9 mouse cellular contexts compared by ENCODE assay signal in genomic region chr10:69185431-69185830, GRCm38 (mm10). TPM values are rescaled to one million over a fixed set of nuclear protein-coding genes. Genes with fewer than 3 reads are reported as not detected.
A peak's percentile ranks its signal among the peaks of the same experiment; 100 is the strongest.
DNase-seq lines count a peak whose midpoint lies in the region; ATAC-seq and TF ChIP-seq lines count a peak whose summit lies in the region.
"Had no signal": no experiment of that assay in that cellular context is flagged by ENCODE, and none has a peak within 500 bp of the region (broad histone marks: within the 10 kb centered on the region; RNA-seq: fewer than 3 reads in every experiment).

No protein-coding gene starts in this region.

- H3K36me3 ChIP-seq in kidney, embryonic 15.5 days, result no peaks in the 10 kb centered on the region
- H3K36me3 ChIP-seq in limb, embryonic 14.5 days (ENCODE audit: control insufficient read depth, insufficient read depth, low read length), result no peaks in the 10 kb centered on the region

- H3K9ac ChIP-seq in kidney, embryonic 15.5 days, result no peak overlapping the region
- H3K9ac ChIP-seq in limb, embryonic 14.5 days (ENCODE audit: low read depth, low read length, severe bottlenecking), result no peak overlapping the region
- H3K9ac ChIP-seq: liver, embryonic 14.5 days had no signal

- H3K9me3 ChIP-seq in kidney, embryonic 15.5 days (replicated peaks), result no peaks in the 10 kb centered on the region
- H3K9me3 ChIP-seq in limb, embryonic 14.5 days (ENCODE audit: control insufficient read depth, low read length), result no peaks in the 10 kb centered on the region

- no peak for ATAC-seq in kidney, embryonic 15.5 days (replicated peaks; ENCODE audit: low FRiP score)
- no peak for ATAC-seq in limb, embryonic 14.5 days (ENCODE audit: low FRiP score, low read depth)
- ATAC-seq in megakaryocyte-erythroid progenitor cell, adult 5-6 weeks (replicated peaks; ENCODE audit: low FRiP score, low TSS enrichment, poor library complexity, severe bottlenecking), result no peak

- H3K27ac ChIP-seq in kidney, embryonic 15.5 days, result peak overlapping the region; percentile 84
- peak overlapping the region; percentile 63; the same call in 1 of the 2 replicates for H3K27ac ChIP-seq in limb, embryonic 14.5 days (replicated peaks; ENCODE audit: low read depth, low read length)
- H3K27ac ChIP-seq: liver, embryonic 14.5 days had no signal

- intact Hi-C loops in gastrocnemius, postnatal 14 days (cut with DNase I; ENCODE audit: low total_unique reads), result loop anchor here (5.0 kb wide), 1 partner anchor 122 kb away; no protein-coding TSS in a partner anchor
- intact Hi-C loops in left cerebral cortex, postnatal 10 days (cut with DNase I), result loop anchor here (5.0 kb wide), 1 partner anchor 122 kb away; no protein-coding TSS in a partner anchor
- intact Hi-C loops in left cerebral cortex, postnatal 25 days (cut with DNase I), result no loop called here

- no peaks in the 10 kb centered on the region for H3K4me1 ChIP-seq in kidney, embryonic 15.5 days
- H3K4me1 ChIP-seq in limb, embryonic 14.5 days (ENCODE audit: control insufficient read depth, insufficient read depth, low read length), result peaks cover 6% of the 10 kb centered on the region; the same call in 1 of the 2 replicates

- H3K4me2 ChIP-seq in kidney, embryonic 15.5 days, result peak overlapping the region; percentile 55
- H3K4me2 ChIP-seq in limb, embryonic 14.5 days (replicated peaks; ENCODE audit: low read depth, low read length, severe bottlenecking), result peak overlapping the region; percentile 42

- DNase-seq in kidney, postnatal 25 days, result no peak
- DNase-seq in NIH3T3 (ENCODE audit: low read depth), result peak; percentile 85
- peak; percentile 59 for DNase-seq in gastrocnemius, postnatal 14 days
- DNase-seq in limb, embryonic 14.5 days (ENCODE audit: low spot score), result peak; percentile 31
- no peak for DNase-seq in left cerebral cortex, postnatal 10 days (ENCODE audit: extremely low spot score in 1 of 2, low spot score in 2 of 2)
- DNase-seq in left cerebral cortex, postnatal 25 days (ENCODE audit: low spot score in 2 of 2), result no peak

- TF ChIP-seq POLR2A in limb, embryonic 14.5 days (IDR thresholded peaks at IDR 0.05; ENCODE audit: borderline replicate concordance, extremely low read depth, insufficient read depth, insufficient read length), result no peak

- WGBS in kidney, embryonic 15.5 days, result 70% methylated on average over 4 of the region's 4 CpGs
- 55% methylated on average over 4 of the region's 4 CpGs for WGBS in limb, embryonic 14.5 days

- H3K27me3 ChIP-seq in kidney, embryonic 15.5 days, result no peaks in the 10 kb centered on the region
- no peaks in the 10 kb centered on the region for H3K27me3 ChIP-seq in limb, embryonic 14.5 days (ENCODE audit: control insufficient read depth, insufficient read depth, low read length)

- H3K4me3 ChIP-seq in kidney, embryonic 15.5 days (replicated peaks), result no peak overlapping the region
- no peak overlapping the region for H3K4me3 ChIP-seq in limb, embryonic 14.5 days (replicated peaks; ENCODE audit: low read length)

RNA-seq across cellular contexts. Expression of gene A930033H14Rik, which starts 27.5 kb away (rescaled TPM):
- 2.0 and 2.2 TPM in 2 replicates for polyA plus RNA-seq in kidney, embryonic 15.5 days (2015; fragmentation: Nextera tagmentation; extraction: Ambion mirVana)
- 1 to 10 TPM; 2.9 to 3.4 TPM for total RNA-seq in gastrocnemius, postnatal 14 days (2021)
- polyA plus RNA-seq in limb, embryonic 14.5 days (2012; rRNA removed), result 2.9 and 4.2 TPM in 2 replicates
- polyA plus RNA-seq in limb, embryonic 14.5 days (2014; fragmentation: Nextera tagmentation; extraction: Ambion mirVana), result 3.1 and 3.2 TPM in 2 replicates
- 1 to 10 TPM; 4.4 to 5.4 TPM for total RNA-seq in left cerebral cortex, postnatal 10 days (2021)
- total RNA-seq in megakaryocyte-erythroid progenitor cell, adult 5-6 weeks (2014; fragmentation: Nextera tagmentation), result 0.46 TPM in 1 of 2 replicates, not detected in the other
- 0.08 and 0.42 TPM in 2 replicates for total RNA-seq in megakaryocyte-erythroid progenitor cell, adult 5-6 weeks (2017)
- total RNA-seq in left cerebral cortex, postnatal 25 days (2021), result 1 to 10 TPM; 3.6 to 4.0 TPM

RNA-seq across cellular contexts. Expression of gene Rhobtb1, which starts 34.2 kb away (rescaled TPM):
- 21.8 and 24.9 TPM in 2 replicates for polyA plus RNA-seq in kidney, embryonic 15.5 days (2015; fragmentation: Nextera tagmentation; extraction: Ambion mirVana)
- total RNA-seq in gastrocnemius, postnatal 14 days (2021), result 10 to 100 TPM in 1 of 2 experiments, 1 to 10 TPM in 1; 8.8 to 11.4 TPM
- polyA plus RNA-seq in limb, embryonic 14.5 days (2012; rRNA removed), result 17.5 and 18.1 TPM in 2 replicates
- polyA plus RNA-seq in limb, embryonic 14.5 days (2014; fragmentation: Nextera tagmentation; extraction: Ambion mirVana), result 35.0 and 38.6 TPM in 2 replicates
- 10 to 100 TPM; 10.0 to 14.4 TPM for total RNA-seq in left cerebral cortex, postnatal 10 days (2021)
- 0.87 TPM in 1 of 2 replicates, not detected in the other for total RNA-seq in megakaryocyte-erythroid progenitor cell, adult 5-6 weeks (2014; fragmentation: Nextera tagmentation)
- 0.30 and 4.1 TPM in 2 replicates for total RNA-seq in megakaryocyte-erythroid progenitor cell, adult 5-6 weeks (2017)
- total RNA-seq in left cerebral cortex, postnatal 25 days (2021), result 1 to 10 TPM; 6.3 to 6.7 TPM

Comparison
In these comparisons a context has a peak if more than half of its experiments do, and no peak if none do; other contexts are left out.
1. DNase-seq: peak in NIH3T3 (single experiment), gastrocnemius, postnatal 14 days (single experiment) and limb, embryonic 14.5 days (single experiment); none in kidney, postnatal 25 days (0 of 2), left cerebral cortex, postnatal 10 days (0 of 2) and left cerebral cortex, postnatal 25 days (0 of 2).